In genomic region chr13:97954051-97954450, GRCm38 (mm10) we compare ENCODE assay signal across 26 mouse cellular contexts.
DNase-seq lines count a peak whose midpoint lies in the region; ATAC-seq and TF ChIP-seq lines count a peak whose summit lies in the region.
"Had no signal": no experiment of that assay in that cellular context is flagged by ENCODE, and none has a peak within 500 bp of the region (broad histone marks: within the 10 kb centered on the region; RNA-seq: fewer than 3 reads in every experiment).

No protein-coding gene starts in this region.

- no peak overlapping the region for H3K9ac ChIP-seq in hindbrain, embryonic 15.5 days
- no peak overlapping the region for H3K9ac ChIP-seq in hindbrain, postnatal 0 days (replicated peaks; ENCODE audit: low read length)
- H3K9ac ChIP-seq in midbrain, embryonic 14.5 days (replicated peaks; ENCODE audit: low read length): no peak overlapping the region
- H3K9ac ChIP-seq in midbrain, embryonic 16.5 days (ENCODE audit: low read depth, low read length): no peak overlapping the region
- H3K9ac ChIP-seq: embryonic facial prominence, embryonic 13.5 days; forebrain, embryonic 13.5 days; hindbrain, embryonic 13.5 days had no signal

- H3K36me3 ChIP-seq in hindbrain, embryonic 15.5 days: 0 out of 2 replicates have a peak, but pooled peaks cover 4% of the 10 kb centered on the region
- H3K36me3 ChIP-seq in hindbrain, postnatal 0 days (ENCODE audit: insufficient read depth, low read length): no peaks in the 10 kb centered on the region
- H3K36me3 ChIP-seq in midbrain, embryonic 14.5 days (ENCODE audit: control insufficient read depth, insufficient read depth, low read length): no peaks in the 10 kb centered on the region
- no peaks in the 10 kb centered on the region for H3K36me3 ChIP-seq in midbrain, embryonic 16.5 days (ENCODE audit: control insufficient read depth, insufficient read depth, low read length)

- H3K4me3 ChIP-seq in hindbrain, embryonic 15.5 days: no peak overlapping the region
- no peak overlapping the region for H3K4me3 ChIP-seq in hindbrain, postnatal 0 days (ENCODE audit: low read length)
- H3K4me3 ChIP-seq in midbrain, embryonic 14.5 days (replicated peaks; ENCODE audit: low read depth, low read length): no peak overlapping the region
- H3K4me3 ChIP-seq in midbrain, embryonic 16.5 days (ENCODE audit: low read depth, low read length): no peak overlapping the region
- H3K4me3 ChIP-seq: embryonic facial prominence, embryonic 10.5 days; embryonic facial prominence, embryonic 13.5 days; erythroblast, embryonic 14.5 days; forebrain, embryonic 13.5 days; hindbrain, embryonic 10.5 days; hindbrain, embryonic 13.5 days had no signal

- WGBS in hindbrain, embryonic 15.5 days: 52% methylated on average over 6 of the region's 6 CpGs
- WGBS in hindbrain, postnatal 0 days: 50% methylated on average over 6 of the region's 6 CpGs
- WGBS in midbrain, embryonic 14.5 days: 17% methylated on average over 5 of the region's 6 CpGs
- WGBS in midbrain, embryonic 16.5 days: 29% methylated on average over 6 of the region's 6 CpGs

- DNase-seq in hindbrain, postnatal 0 days (ENCODE audit: low spot score): no peak
- DNase-seq in midbrain, embryonic 14.5 days: peak; percentile 52
- DNase-seq in ES-CJ7 (ENCODE audit: low read depth, low spot score): peak; percentile 28
- peak; percentile 24 for DNase-seq in R1 (ENCODE audit: low read depth, low spot score)
- DNase-seq in left cerebral cortex, postnatal 25 days (ENCODE audit: low spot score in 2 of 2): no peak
- DNase-seq: adrenal gland, adult 2 months; adrenal gland, postnatal 14 days; cerebellum, adult 11-12 months; cerebellum, adult 8-10 months; cerebellum, postnatal 10 days; cerebellum, postnatal 36 days; embryo, embryonic 11 days; gastrocnemius, postnatal 10 days; gastrocnemius, postnatal 36 days; heart, postnatal 36 days had no signal

- H3K4me1 ChIP-seq in hindbrain, embryonic 15.5 days (replicated peaks): peaks cover 26% of the 10 kb centered on the region
- 0 out of 2 replicates have a peak, but pooled peaks cover 8% of the 10 kb centered on the region for H3K4me1 ChIP-seq in hindbrain, postnatal 0 days (ENCODE audit: insufficient read depth, low read length)
- H3K4me1 ChIP-seq in midbrain, embryonic 14.5 days (ENCODE audit: control insufficient read depth, insufficient read depth, low read length): peaks cover 11% of the 10 kb centered on the region
- peaks cover 4% of the 10 kb centered on the region for H3K4me1 ChIP-seq in midbrain, embryonic 16.5 days (ENCODE audit: control insufficient read depth, insufficient read depth, low read length)

- peak; percentile 28; the same call in 1 of the 2 replicates for ATAC-seq in hindbrain, embryonic 15.5 days (ENCODE audit: low FRiP score, low read depth)
- no peak for ATAC-seq in hindbrain, postnatal 0 days
- ATAC-seq in midbrain, embryonic 14.5 days (ENCODE audit: low FRiP score, low TSS enrichment): no peak
- ATAC-seq in midbrain, embryonic 16.5 days: no peak
- ATAC-seq in megakaryocyte, adult 5-6 weeks (ENCODE audit: poor library complexity, severe bottlenecking): no peak
- ATAC-seq: CD4-positive, CD25-positive, alpha-beta regulatory T cell, adult 4 months; forebrain, embryonic 13.5 days had no signal

- no peak overlapping the region; the same call in 1 of the 2 replicates for H3K27ac ChIP-seq in hindbrain, embryonic 15.5 days (replicated peaks)
- H3K27ac ChIP-seq in hindbrain, postnatal 0 days: no peak overlapping the region
- 0 out of 2 replicates have a peak overlapping the region, but pooled peaks have one; percentile 5 for H3K27ac ChIP-seq in midbrain, embryonic 14.5 days (replicated peaks; ENCODE audit: low read depth, low read length)
- no peak overlapping the region for H3K27ac ChIP-seq in midbrain, embryonic 16.5 days (ENCODE audit: low read length)
- H3K27ac ChIP-seq: embryonic facial prominence, embryonic 10.5 days; embryonic facial prominence, embryonic 13.5 days; forebrain, embryonic 13.5 days; hindbrain, embryonic 10.5 days; hindbrain, embryonic 13.5 days had no signal

- no peaks in the 10 kb centered on the region for H3K27me3 ChIP-seq in hindbrain, embryonic 15.5 days
- H3K27me3 ChIP-seq in hindbrain, postnatal 0 days (ENCODE audit: insufficient read depth, low read length): no peaks in the 10 kb centered on the region
- no peaks in the 10 kb centered on the region for H3K27me3 ChIP-seq in midbrain, embryonic 14.5 days (ENCODE audit: control insufficient read depth, insufficient read depth, low read length)
- no peaks in the 10 kb centered on the region for H3K27me3 ChIP-seq in midbrain, embryonic 16.5 days (ENCODE audit: control insufficient read depth, insufficient read depth, low read depth, low read length)
- H3K27me3 ChIP-seq: embryonic facial prominence, embryonic 13.5 days; forebrain, embryonic 13.5 days had no signal

- no peak for TF ChIP-seq CTCF in hindbrain, postnatal 0 days (IDR thresholded peaks at IDR 0.05; ENCODE audit: low read depth)

- intact Hi-C loops in left cerebral cortex, postnatal 25 days (cut with DNase I): no loop called here

- H3K9me3 ChIP-seq in hindbrain, embryonic 15.5 days: no peaks in the 10 kb centered on the region
- no peaks in the 10 kb centered on the region for H3K9me3 ChIP-seq in hindbrain, postnatal 0 days (ENCODE audit: low read length)
- no peaks in the 10 kb centered on the region for H3K9me3 ChIP-seq in midbrain, embryonic 14.5 days (ENCODE audit: control insufficient read depth, low read length)
- no peaks in the 10 kb centered on the region for H3K9me3 ChIP-seq in midbrain, embryonic 16.5 days (replicated peaks; ENCODE audit: control insufficient read depth, low read length, poor library complexity, severe bottlenecking)
- H3K9me3 ChIP-seq: embryonic facial prominence, embryonic 10.5 days; embryonic facial prominence, embryonic 13.5 days; forebrain, embryonic 13.5 days; hindbrain, embryonic 10.5 days; hindbrain, embryonic 13.5 days had no signal

- H3K4me2 ChIP-seq in hindbrain, embryonic 15.5 days: no peak overlapping the region
- no peak overlapping the region for H3K4me2 ChIP-seq in hindbrain, postnatal 0 days (ENCODE audit: low read depth, low read length)
- H3K4me2 ChIP-seq in midbrain, embryonic 14.5 days (ENCODE audit: low read length): no peak overlapping the region
- no peak overlapping the region for H3K4me2 ChIP-seq in midbrain, embryonic 16.5 days (ENCODE audit: low read length)
- H3K4me2 ChIP-seq: embryonic facial prominence, embryonic 13.5 days; forebrain, embryonic 13.5 days; heart, embryonic 11.5 days; hindbrain, embryonic 13.5 days had no signal

Comparison
In these comparisons a context has a peak if more than half of its experiments do, and no peak if none do; other contexts are left out.
1. DNase-seq: peak in midbrain, embryonic 14.5 days (single experiment), ES-CJ7 (single experiment) and R1 (single experiment); none in hindbrain, postnatal 0 days (single experiment) and left cerebral cortex, postnatal 25 days (0 of 2).